Mouse (Mus musculus): ENCODE data around the gene Ddo. TPM values are rescaled to one million over a fixed set of nuclear protein-coding genes. Genes with fewer than 3 reads are reported as not detected.

The Ddo gene
- polyA plus RNA-seq (2012; rRNA removed) = 7.5 and 7.7 TPM in 2 replicates

DNA sequence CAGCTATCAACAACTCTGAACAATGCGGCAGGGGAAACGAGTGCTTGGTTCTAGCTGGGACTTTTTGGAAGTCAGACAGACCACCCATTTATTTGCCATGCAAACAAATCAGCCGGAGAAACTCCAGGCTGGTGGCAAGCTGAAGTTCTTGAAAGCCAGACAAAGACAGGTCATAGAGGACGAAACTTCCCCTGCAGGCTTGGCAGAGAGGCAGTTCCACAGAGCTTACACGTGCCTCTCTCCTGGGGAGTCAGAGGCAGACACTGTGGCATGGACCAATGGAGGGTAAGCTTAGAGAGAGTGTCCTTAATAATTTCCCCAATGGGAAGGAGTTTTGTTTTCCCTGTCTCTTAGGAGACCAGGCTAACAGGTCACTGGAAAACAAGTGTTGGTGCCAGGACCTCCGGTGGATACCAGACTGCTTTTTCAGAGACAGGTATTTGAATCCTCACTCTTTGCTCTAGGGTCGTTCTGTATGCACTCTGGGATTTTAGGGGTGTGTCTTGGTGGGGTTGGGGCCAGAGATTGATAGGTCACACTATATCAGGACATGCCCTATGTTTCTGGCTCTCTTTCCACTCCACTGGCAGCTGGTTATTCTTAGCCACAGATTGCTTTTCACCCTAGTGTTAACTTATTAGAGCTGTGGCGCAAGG lies at the start of gene Ddo:
Gene Ddo, plus strand, starts transcription at position 356 of the 656 bp plus-strand sequence.
- DNase-seq (ENCODE audit: low read depth) = no peak

DNA sequence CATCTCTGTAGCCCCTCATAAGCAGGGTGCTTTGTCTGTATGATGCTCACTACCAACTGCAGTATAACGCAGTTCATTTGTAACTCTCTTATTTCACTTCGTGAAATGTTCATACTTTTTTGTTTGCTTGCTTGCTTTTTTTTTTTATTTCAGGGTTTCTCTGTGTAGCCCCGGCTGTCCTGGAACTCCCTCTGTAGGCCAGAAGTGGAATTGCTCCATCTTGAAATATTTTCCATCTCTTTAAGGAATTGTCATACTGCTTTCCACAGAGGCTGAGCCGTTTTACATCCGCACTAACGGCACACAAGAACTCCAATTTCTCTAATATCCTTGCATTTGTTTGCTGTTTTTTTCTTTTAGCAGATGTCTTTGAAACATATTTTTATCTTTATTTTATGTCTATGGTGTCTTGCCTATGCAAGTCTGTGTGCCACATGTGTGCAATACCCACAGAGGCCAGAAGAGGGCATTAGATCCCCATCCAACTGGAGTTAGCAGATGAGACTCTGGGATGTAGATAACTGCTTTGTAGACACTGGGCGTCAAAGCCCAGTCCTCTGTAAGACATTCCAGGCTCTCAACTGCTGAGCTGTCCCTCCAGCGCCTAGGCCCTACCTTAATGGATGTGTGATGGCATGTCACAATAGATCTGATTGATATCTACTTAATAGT lies 46.1 kb upstream of the Ddo start:
- DNase-seq (ENCODE audit: low read depth) = no peak

DNA sequence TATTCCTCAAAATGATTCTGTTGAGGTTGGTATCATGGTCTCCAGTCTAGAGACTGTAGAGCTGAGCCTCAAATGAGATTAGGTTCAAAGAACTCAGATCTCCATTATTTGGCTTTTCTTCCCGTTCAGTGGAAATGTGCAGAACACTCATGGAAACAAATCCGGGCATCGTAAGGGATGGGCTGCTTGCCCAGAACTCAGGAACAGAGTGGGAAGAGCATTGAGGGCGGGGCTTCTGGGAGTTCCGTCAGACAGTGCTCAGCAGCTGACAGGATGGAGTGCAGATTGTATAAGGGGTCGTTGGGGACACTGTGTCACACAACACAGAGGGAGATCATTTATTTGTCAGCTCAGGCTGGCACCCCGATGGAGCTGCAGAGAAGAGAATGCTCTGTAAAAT lies 37.6 kb upstream of the Ddo start:
- no peak for DNase-seq (ENCODE audit: low read depth)

DNA sequence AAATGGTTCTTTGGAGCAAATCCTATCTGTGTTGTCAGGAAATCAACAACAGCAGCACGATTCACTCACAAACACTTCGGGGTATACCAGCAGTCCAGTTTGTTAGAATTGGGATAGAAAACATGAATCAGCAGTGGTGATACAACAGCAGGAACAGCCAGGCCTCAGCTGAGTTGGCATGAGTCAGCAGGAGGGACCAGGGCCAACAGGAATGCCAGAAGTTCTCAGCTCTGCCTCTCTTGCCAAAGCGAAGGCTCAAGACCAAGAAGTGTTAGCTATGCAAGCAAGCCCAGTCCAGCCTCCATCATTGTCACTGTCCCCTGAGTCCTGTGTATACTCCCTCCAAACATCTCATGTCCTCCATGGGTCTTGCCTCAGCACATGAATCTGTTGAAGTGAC lies 32.6 kb upstream of the Ddo start:
- no peak for DNase-seq (ENCODE audit: low read depth)

DNA sequence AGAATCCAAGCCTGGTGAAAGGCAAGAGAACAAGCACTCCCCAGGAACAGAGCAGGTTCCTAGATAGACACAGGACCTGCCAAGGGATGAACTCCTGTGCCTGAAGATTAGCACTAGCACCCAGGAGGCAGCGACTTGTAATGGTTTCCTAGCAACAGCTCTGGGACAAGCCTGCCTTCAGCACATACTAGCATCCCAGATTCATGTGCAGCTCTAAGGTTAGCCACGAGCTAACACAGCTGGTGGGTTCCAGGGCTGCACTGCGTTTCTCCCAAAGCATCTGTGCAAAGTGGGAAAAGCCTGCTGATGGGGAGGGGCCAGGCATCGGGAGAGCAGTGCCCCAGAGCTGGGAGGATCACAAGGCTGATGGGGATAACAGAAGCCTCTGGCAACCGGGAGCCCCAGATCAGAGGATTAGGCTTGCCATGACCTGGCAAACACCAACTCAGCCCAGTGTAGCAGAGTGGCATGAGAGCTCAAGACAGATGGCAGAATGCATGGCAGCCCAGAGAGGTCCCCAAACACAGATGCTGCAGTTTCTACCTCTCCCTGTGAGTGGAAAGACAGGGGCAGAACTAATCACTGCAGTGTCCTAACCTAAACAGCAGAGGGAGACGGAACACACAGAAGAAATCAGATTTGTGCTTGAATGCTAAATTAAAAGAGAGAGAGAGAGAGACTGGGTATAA lies 25.0 kb upstream of the Ddo start:
- DNase-seq (ENCODE audit: low read depth) = no peak

DNA sequence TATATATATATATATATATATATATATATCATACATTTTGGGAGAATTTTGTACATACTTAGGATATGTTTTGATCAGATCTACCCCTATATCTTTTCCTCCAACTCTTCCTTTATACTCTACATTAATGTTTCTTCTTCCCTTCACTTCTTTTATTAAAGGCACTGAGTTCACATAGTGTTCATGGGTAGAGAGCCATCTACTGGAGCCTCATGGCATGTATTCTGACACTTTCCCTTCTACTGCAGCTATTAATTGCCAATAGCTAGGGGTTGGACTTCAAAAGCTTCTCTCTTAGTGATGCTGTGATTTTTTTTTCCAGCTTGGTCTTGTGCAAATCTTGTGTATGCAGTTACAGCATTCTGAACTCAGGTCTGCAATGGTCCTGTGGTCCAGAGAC lies 11.8 kb upstream of the Ddo start:
- DNase-seq (ENCODE audit: low read depth) = no peak

DNA sequence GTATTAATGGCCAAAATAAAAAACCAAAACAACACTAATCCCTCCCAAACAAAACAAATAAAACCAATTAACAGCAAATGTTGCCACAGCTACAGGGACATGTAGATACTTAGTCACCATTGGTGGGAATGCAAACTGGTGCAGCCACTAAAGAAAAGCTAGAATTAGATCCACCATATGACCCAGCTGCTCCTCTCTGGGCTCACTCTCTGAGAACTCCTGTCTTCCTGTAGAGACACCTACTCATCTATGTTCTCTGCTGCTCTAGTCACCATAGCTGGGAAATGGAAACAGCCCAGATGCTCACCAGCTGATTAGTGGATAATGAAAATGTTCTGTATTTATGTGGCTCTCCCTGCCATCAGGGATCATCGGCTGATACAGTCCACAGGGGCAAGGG lies 10.1 kb upstream of the Ddo start:
- no peak for DNase-seq (ENCODE audit: low read depth)

DNA sequence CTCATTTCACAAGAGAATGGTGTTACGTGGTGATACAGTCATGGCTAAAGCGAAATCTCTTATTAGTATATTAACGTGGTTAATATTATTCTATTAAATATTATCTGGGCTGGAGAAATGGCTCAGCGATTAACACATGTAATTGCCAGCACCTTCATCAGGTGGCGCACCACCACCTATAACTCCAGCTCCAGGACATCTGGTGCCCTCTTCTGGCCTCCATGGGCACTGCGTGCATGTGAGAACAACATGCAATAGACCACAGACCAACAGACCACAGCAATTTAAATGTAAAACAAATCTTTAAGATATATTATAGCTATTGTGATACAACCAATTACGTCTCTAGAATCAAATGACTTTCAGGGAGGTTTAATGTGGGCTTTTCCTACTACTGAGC lies 671 bp upstream of the Ddo start:
- no peak for DNase-seq (ENCODE audit: low read depth)

DNA sequence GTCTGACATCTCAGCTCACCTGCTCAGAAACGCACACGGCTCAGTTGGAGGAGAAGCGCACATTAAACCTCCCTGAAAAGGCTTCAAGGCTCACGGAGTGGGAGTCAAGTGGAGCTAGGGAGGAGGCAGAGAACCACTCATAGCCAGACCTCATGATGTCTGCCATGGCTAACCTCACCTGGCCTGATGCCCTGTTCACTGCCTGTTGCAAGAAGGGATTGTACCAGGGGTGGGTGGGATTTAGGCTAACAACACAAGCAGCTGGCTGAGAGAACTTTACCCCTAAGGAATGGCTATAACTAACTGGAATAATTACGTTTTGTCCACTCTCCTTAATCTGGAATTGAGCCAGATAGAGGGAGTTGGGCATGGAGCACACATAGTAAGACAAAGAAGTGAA lies 646 bp downstream of the Ddo start:
- no peak for DNase-seq (ENCODE audit: low read depth)

DNA sequence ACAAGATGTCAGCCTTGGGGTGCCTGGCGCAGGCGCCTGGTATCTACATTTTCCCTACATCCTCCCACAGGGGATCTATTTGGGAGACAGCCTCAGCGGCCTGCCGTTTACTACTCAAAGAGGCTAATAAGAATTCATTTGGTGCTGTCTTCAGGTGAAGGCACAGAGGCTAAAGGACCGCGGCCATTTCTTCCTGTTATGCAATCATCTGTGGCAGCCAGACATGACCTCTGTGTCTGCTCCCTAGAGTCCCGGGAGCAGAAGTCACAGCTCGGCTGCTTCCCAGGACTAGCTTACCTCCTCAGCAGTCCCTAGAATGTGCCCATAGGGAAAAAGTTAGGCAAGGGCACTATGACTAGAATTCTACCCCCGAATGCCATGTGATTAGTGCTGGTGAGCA lies 1.1 kb downstream of the Ddo start:
- DNase-seq (ENCODE audit: low read depth) = no peak

DNA sequence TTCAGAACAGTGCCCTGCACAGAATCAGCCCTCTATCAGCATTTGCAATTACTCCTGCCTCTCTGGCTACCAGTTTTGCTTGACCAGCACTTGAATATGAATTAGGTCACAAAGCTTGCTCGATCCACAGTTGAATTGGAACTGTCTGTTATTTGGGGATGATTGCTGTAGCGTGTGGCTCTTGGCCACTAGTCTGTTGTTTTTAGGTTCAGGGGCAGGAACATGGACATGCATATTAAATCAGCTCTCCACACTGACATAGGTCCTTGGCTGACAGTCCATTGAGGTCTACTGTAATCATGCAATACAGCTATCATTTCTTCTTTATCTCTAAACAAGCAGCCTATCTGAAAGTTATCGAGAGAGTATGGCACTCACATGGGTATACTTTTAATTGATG lies 2.3 kb downstream of the Ddo start:
- DNase-seq (ENCODE audit: low read depth) = no peak

DNA sequence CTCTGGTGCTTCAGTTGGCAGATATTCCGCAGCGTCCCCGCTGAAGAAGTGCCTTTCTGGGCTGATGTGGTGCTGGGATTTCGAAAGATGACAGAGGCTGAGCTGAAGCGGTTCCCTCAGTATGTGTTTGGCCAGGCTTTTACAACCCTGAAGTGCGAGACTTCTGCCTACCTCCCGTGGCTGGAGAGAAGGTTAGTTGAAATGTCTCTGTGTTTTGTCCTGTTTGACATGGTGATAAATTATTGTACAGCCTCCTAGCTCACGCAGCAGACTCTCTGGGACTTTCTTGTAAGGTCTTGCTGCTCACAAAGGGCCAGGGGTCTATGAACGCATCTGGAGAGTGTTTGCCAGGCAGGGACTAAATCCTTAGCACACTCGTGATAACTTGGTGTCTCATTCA lies 7.5 kb downstream of the Ddo start:
- DNase-seq (ENCODE audit: low read depth) = no peak

DNA sequence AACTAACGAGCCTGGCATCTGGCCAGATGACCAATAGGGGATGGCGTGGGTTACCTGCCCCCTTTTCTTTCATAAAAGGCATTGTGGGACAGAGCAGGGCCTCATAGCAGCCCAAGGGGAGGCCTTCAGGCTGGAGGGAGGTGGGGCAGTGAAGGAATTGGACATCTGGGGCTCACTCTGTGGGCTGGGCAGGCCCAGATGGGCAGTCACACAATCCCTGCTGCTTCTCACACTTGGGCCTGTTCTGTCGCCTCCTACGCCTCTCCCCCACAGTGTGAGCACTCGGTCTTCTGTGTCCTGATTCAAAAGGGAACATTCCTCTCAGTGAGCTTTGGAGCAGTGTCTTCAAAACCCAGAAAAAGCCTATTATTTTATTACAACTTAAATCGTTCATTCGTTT lies 8.5 kb downstream of the Ddo start:
- no peak for DNase-seq (ENCODE audit: low read depth)

DNA sequence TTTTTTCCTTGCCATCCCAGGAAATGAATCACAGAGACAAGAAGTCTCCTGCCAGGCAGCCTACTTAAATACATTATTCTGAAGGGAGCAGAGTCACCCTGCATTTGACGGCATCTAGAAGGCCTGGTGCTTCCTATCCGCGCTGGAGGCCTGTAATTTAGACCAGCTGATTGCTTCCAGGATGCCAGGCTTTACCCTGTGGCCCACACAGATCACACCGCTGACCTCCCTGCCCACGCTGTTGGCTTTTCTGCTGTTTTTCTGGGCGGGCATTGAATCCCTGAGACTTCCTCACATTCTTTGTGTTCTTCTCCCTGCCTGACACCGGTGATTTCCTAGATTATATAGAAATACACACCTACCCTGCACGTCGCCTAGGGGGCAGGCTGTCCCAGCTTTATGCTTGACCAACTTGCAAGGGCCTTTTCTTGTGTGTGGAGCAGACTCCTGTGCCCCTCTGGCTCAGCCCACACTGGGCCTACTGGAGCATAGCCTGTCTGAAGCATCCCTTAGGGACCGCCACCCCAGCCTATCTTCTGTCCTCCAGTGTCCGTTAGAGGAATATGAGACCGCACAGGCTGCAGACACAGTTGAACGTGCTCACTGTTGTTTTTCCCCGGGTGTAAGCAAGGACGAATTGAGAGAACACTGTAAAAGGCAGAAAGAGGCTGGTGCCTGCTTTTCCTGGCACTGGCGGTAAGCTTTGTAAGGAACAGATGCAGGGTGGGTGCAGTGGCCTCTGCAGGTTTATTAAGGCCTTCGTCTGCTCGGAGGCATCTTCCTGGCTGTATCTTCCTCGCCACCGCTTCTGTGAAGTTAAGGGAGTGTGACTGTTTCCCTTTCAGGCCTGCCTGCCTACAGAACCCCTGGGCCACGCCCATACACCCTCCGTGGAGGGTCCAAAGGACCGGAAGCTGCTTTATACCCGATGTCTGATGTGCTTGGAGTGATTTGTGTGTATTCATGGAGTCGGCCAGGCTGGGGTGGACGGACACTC lies 9.3 kb downstream of the Ddo start:
- DNase-seq (ENCODE audit: low read depth) = no peak

DNA sequence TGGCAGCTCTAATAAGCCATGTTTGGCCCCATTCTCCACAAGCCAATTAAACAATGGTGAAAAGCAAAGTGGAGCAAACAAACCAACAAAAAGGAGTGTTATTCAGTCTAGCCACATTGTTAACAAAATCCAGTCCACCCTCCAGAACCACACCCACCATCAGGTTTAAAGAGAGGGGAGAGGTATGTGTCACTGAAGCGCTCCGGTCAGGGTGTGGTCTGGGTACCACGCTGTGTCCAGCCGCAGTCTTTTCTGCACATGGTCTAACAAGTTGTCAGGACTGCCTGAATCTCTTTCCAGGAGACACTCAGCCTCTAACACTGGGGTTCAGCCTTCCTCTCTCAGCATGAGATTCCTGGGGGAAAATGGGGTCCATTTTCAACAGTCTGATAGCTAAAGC lies 10.6 kb downstream of the Ddo start:
- DNase-seq (ENCODE audit: low read depth) = no peak

DNA sequence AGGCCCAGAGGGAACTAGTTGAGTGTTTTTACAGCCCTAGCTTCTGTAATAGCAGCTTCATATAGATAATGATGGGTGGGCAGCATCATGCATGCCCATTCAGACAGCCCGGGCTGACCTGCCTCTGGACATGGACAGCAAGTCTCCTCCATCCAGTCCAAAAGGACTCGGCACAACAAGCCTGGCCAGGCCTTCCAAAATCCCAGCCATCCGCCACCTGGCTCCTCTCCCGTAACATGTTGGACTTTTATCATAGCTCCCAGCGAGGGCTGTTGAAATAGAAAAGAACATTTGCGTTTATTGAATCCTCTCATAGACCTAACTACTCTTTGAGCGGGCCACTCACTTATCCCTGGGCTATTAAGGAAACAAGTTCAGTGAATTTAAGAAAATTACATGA lies 12.1 kb downstream of the Ddo start:
- DNase-seq (ENCODE audit: low read depth) = no peak

DNA sequence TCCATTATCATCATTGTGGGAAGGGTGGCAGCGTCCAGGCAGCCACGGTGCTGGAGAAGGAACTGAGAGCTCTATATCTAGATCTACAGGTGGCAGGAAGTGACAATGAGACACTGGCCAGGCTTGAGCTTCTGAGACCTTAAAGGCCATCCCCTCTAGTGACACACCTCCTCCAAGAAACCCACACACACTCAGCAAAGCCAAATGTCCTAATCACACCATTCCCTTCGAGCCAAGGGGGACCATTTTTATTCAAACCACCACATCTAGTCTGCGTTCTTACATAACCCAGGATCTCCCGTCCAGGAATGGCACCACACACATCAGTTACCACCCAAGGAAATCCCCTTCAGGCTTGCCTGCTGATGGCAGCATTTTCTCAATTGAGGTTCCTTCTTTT lies 13.3 kb downstream of the Ddo start:
- no peak for DNase-seq (ENCODE audit: low read depth)

DNA sequence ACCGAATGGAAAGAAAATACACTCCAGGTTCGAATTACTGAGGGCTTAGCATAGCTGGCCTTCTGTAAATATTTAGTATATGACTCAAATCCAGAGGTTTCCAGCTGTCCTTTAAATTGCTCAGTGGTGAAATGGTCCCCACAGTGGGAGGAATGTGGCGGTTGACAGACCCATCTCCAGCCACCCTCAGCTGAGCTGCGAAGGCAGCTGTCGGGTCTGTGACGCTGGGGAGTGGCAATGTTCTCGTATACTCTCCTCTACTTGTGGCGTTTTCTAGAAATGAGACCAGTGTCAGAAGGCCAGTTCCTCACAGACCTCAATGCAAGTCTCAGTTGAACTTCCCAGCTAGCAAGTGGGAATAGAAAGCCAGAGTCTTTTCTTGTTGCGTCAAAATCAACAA lies 14.6 kb downstream of the Ddo start:
- no peak for DNase-seq (ENCODE audit: low read depth)

DNA sequence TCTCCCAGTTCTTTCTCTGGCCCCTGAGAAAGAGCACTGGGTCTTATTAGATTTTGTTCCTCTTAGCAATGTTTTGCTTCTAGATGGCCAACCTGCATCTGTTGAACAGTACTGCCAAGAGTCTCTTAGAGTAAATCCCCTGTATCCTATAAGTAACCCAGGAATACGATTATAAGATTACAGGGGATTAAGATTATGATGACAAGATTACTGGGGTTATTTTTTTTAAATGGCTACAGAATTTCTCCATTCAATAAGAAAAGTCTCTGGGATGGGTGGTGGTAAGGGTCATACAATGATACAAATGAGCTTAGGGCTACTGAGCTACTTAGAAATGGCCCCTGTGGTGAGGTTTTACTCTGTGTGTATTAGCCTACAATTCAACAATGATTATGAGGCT lies 15.5 kb downstream of the Ddo start:
- no peak for DNase-seq (ENCODE audit: low read depth)

DNA sequence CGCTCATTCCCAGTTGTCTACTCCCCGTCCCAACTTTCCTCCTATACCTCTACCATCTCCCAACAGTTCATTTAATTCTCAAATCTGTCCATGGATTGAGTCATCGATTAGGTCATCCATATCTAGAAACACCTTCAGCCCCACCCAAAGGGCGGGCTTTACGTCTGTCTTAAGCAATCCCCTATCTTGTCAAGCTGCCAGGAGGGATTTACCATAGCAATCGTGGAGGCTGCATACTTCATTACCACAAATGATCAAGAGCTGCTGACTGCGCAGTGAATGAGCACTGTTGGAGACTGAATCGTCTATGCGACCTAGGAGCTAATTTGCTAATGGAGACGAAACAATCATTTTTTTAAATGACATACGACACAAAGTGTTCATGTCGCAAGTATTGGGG lies 19.0 kb downstream of the Ddo start:
- no peak for DNase-seq (ENCODE audit: low read depth)

DNA sequence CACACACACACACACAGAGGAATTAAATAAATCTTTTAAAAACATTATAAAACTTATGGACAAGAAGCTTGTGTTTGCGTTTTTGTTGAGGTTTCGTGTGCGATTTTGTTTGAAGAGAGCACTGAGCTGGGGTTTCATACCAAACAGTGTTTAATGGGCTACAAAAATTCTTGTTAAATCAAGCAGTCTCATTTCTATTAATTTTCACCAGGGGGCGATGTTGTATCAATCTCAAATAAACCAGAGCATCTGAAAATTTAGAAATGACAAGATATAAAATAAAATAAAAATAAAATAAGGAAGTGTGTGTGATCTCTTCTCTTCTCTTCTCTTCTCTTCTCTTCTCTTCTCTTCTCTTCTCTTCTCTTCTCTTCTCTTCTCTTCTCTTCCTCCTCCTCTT lies 19.8 kb downstream of the Ddo start:
- no peak for DNase-seq (ENCODE audit: low read depth)

DNA sequence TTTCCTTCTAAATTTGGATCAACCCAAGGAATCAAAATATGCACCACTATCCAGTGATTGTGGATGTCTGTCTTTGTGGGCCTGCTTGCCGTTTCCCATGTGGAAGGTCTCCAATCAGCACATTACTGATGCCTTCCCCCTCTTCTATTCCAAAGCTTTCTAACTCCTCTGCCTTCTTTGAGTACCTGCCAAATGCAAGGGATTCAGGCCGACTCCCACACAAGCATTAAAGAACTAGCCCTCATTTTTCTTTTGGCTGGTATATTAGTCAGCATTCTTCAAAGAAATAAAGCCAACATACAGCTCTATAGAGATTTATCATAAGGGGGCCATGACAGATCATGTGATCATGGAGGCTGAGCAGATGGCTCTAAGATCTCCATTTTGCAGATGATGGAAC lies 21.9 kb downstream of the Ddo start:
- no peak for DNase-seq (ENCODE audit: low read depth)

All from gonadal fat pad, adult 2 months (tissue).